Mouse (Mus musculus) heart, embryonic 16.5 days (tissue): Measurements from ENCODE around the gene Cdc45. TPM values are rescaled to one million over a fixed set of nuclear protein-coding genes. Genes with fewer than 3 reads are reported as not detected.
A peak's percentile ranks its signal among the peaks of the same experiment; 100 is the strongest.

Experiments used
- ATAC-seq: fragments of 200-750 bp; cut with Nextera tagmentation; replicated peaks from 2 replicates; pipeline ENCODE4 v1.8.0; 2017; ENCODE audit warnings: moderate number of reproducible peaks; ENCODE audit not compliant: insufficient read depth, low FRiP score; ENCODE audit errors: extremely low read depth
- H3K27ac ChIP-seq: fragments of 300-500 bp; sonication (generic); 2 replicates; pipeline ENCODE4 v1.5.1; 2014; ENCODE audit warnings: mild to moderate bottlenecking, low read length, control low read depth, moderate library complexity
- H3K27me3 ChIP-seq: fragments of 300-500 bp; sonication (generic); 2 replicates; pipeline ENCODE4 v1.6.1; 2014; ENCODE audit warnings: low read length, mixed read lengths; ENCODE audit not compliant: control insufficient read depth, insufficient read depth
- H3K36me3 ChIP-seq: fragments of 300-500 bp; sonication (generic); 2 replicates; pipeline ENCODE4 v1.6.1; 2014; ENCODE audit not compliant: control insufficient read depth, insufficient read depth
- H3K4me1 ChIP-seq: fragments of 300-500 bp; sonication (generic); 2 replicates; pipeline ENCODE4 v1.6.1; 2014; ENCODE audit warnings: low read length, mixed read lengths; ENCODE audit not compliant: control insufficient read depth, insufficient read depth
- H3K4me2 ChIP-seq: fragments of 300-500 bp; sonication (generic); 2 replicates; pipeline ENCODE4 v1.6.1; 2014; ENCODE audit warnings: low read depth, mild to moderate bottlenecking, control low read depth, low read length
- H3K4me3 ChIP-seq: fragments of 300-500 bp; sonication (generic); 2 replicates; pipeline ENCODE4 v1.5.1; 2014; ENCODE audit warnings: mild to moderate bottlenecking, control low read depth, low read length
- H3K9ac ChIP-seq: fragments of 300-500 bp; sonication (generic); 2 replicates; pipeline ENCODE4 v1.6.1; 2014; ENCODE audit warnings: low read length, control low read depth
- H3K9me3 ChIP-seq: fragments of 300-500 bp; sonication (generic); replicated peaks from 2 replicates; pipeline ENCODE4 v1.6.1; 2016; ENCODE audit warnings: low read length; ENCODE audit not compliant: control insufficient read depth
- WGBS: fragments of 180-500 bp; shearing (Covaris S2); extraction: QIAGEN DNeasy Blood & Tissue Kit; methylation state at CpG from one replicate; pipeline ENCODE4 v1.1.7; 2014; 5-methylcytosine and 5-hydroxymethylcytosine counted together
- polyA plus RNA-seq: library from polyadenylated mRNA; unstranded; fragments of >200 nt; fragmentation: Nextera tagmentation; extraction: Ambion mirVana; gene quantifications from 2 replicates; pipeline ENCODE4 v1.2.1, GENCODE M21; 2015

Cdc45 gene
- polyA plus RNA-seq, 1 experiment from 2014 or later: 39.2 TPM

DNA sequence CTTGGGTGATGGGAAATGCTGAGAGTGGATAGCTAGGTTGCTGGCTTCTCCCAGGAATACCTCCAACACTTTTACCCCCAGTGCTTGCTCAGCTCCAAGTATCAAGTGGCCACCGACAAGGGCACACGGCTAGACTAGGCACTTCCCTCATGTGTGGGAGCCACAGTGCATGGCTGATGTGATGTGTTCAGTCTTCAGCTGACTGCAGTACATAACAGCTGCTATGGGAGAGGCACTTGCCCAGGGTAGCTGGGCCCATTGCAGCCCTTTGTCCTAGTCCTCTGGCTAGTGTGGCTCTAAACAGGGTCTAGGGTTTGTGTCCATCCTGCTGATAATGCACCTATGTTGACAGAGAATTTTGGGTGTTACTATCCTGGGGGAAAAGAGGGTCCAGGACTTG, 33.3 kb downstream of the Cdc45 start:
- Histone ChIP-seq H3K9me3 (no peaks in the 10 kb centered on the region), H3K27me3 (peaks cover 41% of the 10 kb centered on the region), H3K4me1 (peaks cover 5% of the 10 kb centered on the region; the same call in 1 of the 2 replicates), H3K36me3 (peaks cover 8% of the 10 kb centered on the region), H3K4me2 (peak overlapping the region; percentile 69), H3K27ac (0 out of 2 replicates have a peak overlapping the region, but pooled peaks have one; percentile 19), H3K4me3 (peak overlapping the region; percentile 56), H3K9ac (peak overlapping the region; percentile 68)
- 47% methylated on average over 2 of the region's 2 CpGs for WGBS
- ATAC-seq: no peak

GRCm38 (mm10) chr16:18777101-18778080, 34.4 kb downstream of the Cdc45 start:
- peaks cover 5% of the 10 kb centered on the region for H3K36me3 ChIP-seq
- peak; percentile 15; the same call in 1 of the 2 replicates for ATAC-seq
- 3% methylated on average over 80 of the region's 80 CpGs for WGBS
- H3K9me3 ChIP-seq: no peaks in the 10 kb centered on the region
- peak overlapping the region; percentile 56 for H3K4me3 ChIP-seq
- H3K4me2 ChIP-seq: peak overlapping the region; percentile 69
- H3K4me1 ChIP-seq: peaks cover 5% of the 10 kb centered on the region; the same call in 1 of the 2 replicates
- peak overlapping the region; percentile 68 for H3K9ac ChIP-seq
- H3K27me3 ChIP-seq: peaks cover 41% of the 10 kb centered on the region
- H3K27ac ChIP-seq: peak overlapping the region; percentile 30

DNA sequence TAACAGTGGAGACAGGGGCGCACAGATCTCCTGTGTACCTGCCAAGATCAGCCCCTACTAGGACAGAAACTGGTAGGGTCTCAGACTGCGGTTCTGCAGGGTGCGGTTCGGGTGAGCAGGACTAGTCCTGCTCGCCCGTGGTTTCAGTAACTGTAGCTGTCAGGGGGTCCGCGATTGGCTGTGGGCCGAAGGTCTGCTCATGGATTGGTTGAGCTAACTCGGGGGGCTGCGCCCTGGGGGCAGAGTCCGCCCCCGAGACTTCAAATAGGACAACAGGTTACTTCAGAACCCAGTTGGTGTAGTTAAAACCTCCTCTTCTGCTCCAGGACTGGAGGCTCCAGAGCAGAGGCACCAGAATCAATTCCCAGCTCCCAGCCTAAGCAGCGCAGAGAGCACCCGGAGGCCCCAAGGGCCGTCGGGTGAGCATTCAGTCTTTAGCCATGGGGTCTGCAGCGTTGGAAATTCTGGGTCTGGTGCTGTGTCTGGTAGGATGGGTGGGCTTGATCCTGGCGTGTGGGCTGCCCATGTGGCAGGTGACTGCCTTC, 35.2 kb downstream of the Cdc45 start, which contains the start of gene Cldn5:
Gene Cldn5, plus strand, starts transcription at position 292 of the 545 bp plus-strand sequence.
- Histone ChIP-seq H3K27ac (peak within 1 kb of the TSS; percentile 73), H3K27me3 (peaks cover 41% of the 10 kb centered on the region), H3K4me3 (peak within 1 kb of the TSS; percentile 56), H3K4me2 (peak within 1 kb of the TSS; percentile 69), H3K36me3 (no peaks in the 10 kb centered on the region), H3K9ac (peak within 1 kb of the TSS; percentile 68), H3K9me3 (peaks cover under 1% of the 10 kb centered on the region; the same call in 1 of the 2 replicates), H3K4me1 (peaks cover 5% of the 10 kb centered on the region; the same call in 1 of the 2 replicates)
- ATAC-seq: peak; percentile 71
- 10% methylated on average over 19 of the region's 19 CpGs for WGBS

DNA sequence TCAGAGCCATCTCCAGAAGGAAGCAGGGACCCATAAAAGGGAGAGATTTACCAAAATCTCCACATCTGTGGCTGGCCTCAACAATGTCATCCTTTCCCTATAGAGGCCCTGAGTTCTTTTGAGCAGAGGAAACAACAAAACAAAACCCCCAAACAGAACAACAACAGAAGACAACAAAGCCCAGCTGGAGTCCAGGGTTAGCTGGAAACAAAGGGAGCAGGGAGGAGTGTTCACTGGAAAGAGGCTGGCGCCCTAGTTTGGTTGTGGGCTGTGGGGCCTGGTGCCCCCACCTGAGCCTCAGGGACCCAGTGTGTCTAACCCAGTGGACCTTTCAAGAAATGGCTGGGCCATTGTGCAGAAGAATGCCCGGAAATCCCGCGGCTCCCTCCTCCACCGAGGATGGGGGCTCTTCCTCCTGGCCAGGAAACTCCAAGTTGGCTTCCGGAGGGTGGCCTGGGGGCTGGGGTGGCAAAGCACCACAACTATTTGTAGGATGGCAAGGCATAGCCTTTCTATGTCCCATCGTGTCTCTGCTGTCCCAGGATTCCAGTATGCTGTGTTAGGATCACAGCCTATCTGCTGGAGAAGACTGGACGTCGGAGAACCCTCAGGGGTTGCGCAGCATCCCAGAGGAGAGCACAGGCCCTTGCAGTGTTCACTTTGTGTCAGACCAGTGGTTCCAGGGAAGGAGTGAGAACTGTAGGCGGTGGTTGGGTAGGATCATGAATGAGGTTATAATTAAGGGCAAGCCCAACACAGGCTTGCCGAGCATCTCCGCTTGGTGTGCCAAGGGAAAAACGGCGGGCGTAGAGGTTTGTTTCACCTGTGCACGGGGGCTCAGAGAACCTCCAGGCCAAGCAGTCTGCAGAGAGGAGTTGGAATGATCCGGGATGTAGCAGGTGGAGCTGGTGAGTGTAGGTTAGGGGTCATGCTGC, 35.9 kb downstream of the Cdc45 start:
- H3K36me3 ChIP-seq: no peaks in the 10 kb centered on the region
- H3K4me1 ChIP-seq: peaks cover 5% of the 10 kb centered on the region; the same call in 1 of the 2 replicates
- H3K9ac ChIP-seq: 0 out of 2 replicates have a peak overlapping the region, but pooled peaks have one; percentile 24
- peak overlapping the region; percentile 73 for H3K27ac ChIP-seq
- WGBS: 47% methylated on average over 18 of the region's 18 CpGs
- peak overlapping the region; percentile 30 for H3K4me3 ChIP-seq
- H3K9me3 ChIP-seq: peaks cover 4% of the 10 kb centered on the region; the same call in 1 of the 2 replicates
- 0 out of 2 replicates have a peak, but pooled peaks have one; percentile 18 for ATAC-seq
- H3K4me2 ChIP-seq: peak overlapping the region; percentile 69
- peaks cover 41% of the 10 kb centered on the region for H3K27me3 ChIP-seq

DNA sequence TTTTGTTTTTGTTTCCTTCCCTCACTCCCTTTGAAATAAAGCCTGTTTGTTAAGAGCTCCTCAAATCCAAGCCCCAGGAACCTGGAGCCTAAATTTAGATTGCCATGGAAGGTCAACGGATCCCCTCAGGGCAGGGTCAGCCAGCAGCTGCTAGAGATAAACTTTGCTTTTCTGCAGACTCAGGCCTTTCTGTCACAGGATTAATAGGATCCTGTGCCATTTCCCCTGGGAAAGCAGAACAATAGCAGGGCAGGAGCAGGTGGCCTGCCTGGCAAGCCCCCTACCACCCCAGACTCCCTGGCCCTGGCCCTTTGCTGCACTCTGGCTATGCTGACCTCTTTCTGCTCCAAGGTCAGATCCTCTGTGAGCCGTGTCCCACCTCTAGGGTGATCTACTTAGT, 37.9 kb downstream of the Cdc45 start:
- Histone ChIP-seq H3K36me3 (no peaks in the 10 kb centered on the region), H3K27ac (peak overlapping the region; percentile 7; the same call in 1 of the 2 replicates), H3K4me1 (peaks cover 5% of the 10 kb centered on the region; the same call in 1 of the 2 replicates), H3K4me3 (no peak overlapping the region), H3K9ac (no peak overlapping the region), H3K27me3 (peaks cover 38% of the 10 kb centered on the region), H3K4me2 (no peak overlapping the region), H3K9me3 (peaks cover 4% of the 10 kb centered on the region; the same call in 1 of the 2 replicates)
- ATAC-seq: no peak
- 17% methylated on average over 2 of the region's 2 CpGs for WGBS

DNA sequence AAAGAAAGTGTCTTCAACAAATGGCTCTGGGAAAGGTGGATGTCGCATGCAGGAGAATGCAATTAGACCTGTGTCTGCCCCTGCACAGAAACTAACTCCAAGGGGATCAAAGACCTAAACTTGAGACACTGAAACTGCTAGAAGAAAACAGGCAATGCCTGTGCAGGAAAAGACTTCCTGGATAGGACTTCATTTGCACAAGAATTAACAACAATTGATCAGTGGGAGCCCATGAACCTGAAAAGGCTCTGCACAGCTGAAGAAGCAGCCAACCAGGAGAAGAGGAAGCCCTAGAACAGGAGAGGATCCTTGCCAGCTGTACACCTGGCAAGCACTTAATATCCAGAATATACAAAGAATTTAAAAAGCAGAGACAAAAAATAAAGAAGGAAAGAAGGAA, 42.3 kb downstream of the Cdc45 start:
- WGBS: 80% methylated on average over 1 of the region's 1 CpGs
- Histone ChIP-seq H3K36me3 (no peaks in the 10 kb centered on the region), H3K27ac (no peak overlapping the region), H3K4me3 (no peak overlapping the region), H3K9me3 (peaks cover 4% of the 10 kb centered on the region; the same call in 1 of the 2 replicates), H3K9ac (no peak overlapping the region), H3K4me1 (0 out of 2 replicates have a peak, but pooled peaks cover 3% of the 10 kb centered on the region), H3K4me2 (no peak overlapping the region), H3K27me3 (no peaks in the 10 kb centered on the region; the same call in 1 of the 2 replicates)
- no peak for ATAC-seq

- H3K4me1 ChIP-seq: no peaks in the 10 kb centered on the region
- H3K4me3 ChIP-seq: no peak overlapping the region
- H3K9ac ChIP-seq: no peak overlapping the region
- H3K27ac ChIP-seq: no peak overlapping the region
- no peaks in the 10 kb centered on the region for H3K36me3 ChIP-seq
- no peak overlapping the region for H3K4me2 ChIP-seq
- no peak for ATAC-seq
- 55% methylated on average over 4 of the region's 4 CpGs for WGBS
- H3K27me3 ChIP-seq: no peaks in the 10 kb centered on the region
- H3K9me3 ChIP-seq: 0 out of 2 replicates have a peak, but pooled peaks cover 1% of the 10 kb centered on the region
Observed at GRCm38 (mm10) chr16:18766390-18766789, 45.4 kb downstream of the Cdc45 start.

GRCm38 (mm10) chr16:18762960-18763359, 48.8 kb downstream of the Cdc45 start:
- H3K4me2 ChIP-seq: no peak overlapping the region
- ATAC-seq: no peak

More at GRCm38 (mm10) chr16:18762960-18763359, 48.8 kb downstream of the Cdc45 start:
- Histone ChIP-seq H3K27ac (no peak overlapping the region), H3K9me3 (no peaks in the 10 kb centered on the region), H3K36me3 (no peaks in the 10 kb centered on the region), H3K27me3 (no peaks in the 10 kb centered on the region), H3K4me3 (no peak overlapping the region), H3K4me1 (no peaks in the 10 kb centered on the region), H3K9ac (no peak overlapping the region)
- WGBS: 65% methylated on average over 3 of the region's 3 CpGs
